Mouse (Mus musculus) testis, adult 10 weeks (tissue): ENCODE data around the gene Shmt1. TPM values are rescaled to one million over a fixed set of nuclear protein-coding genes. Genes with fewer than 3 reads are reported as not detected.

Experiments used
- polyA plus RNA-seq: library from polyadenylated mRNA; stranded (reverse); fragments of 350-450 nt; fragmentation: Illumina TruSeq; extraction: RNeasy Lipid Tissue Mini Kit (QIAGEN cat#74804); gene quantifications from one replicate; pipeline ENCODE4 v1.2.3, GENCODE M21; 2014; ENCODE audit warnings: low read depth, low replicate concordance

Shmt1 gene
- polyA plus RNA-seq, result 12.6 TPM

GRCm38 (mm10) chr11:60811618-60812017 lies at the start of gene Shmt1:
TSS of gene Shmt1 (minus strand) at chr11:60811718.

GRCm38 (mm10) chr11:60830433-60831052 lies 19.0 kb upstream of the Shmt1 start, which contains the start of gene Dhrs7b:
TSS of gene Dhrs7b (plus strand) at chr11:60830631.

GRCm38 (mm10) chr11:60776829-60777740 lies 34.4 kb downstream of the Shmt1 start, which contains the start of the genes Top3a and Smcr8:
TSS of gene Top3a (minus strand) at chr11:60777365.
TSS of gene Smcr8 (plus strand) at chr11:60777524.

Other genes starting within 250 kb of the Shmt1 start
- gene Llgl1, start 112.0 kb downstream of the Shmt1 start, polyA plus RNA-seq, result 0.39 TPM
- gene Flii, start 84.5 kb downstream of the Shmt1 start, polyA plus RNA-seq, result 1.6 TPM
- gene Mief2, start 83.3 kb downstream of the Shmt1 start, polyA plus RNA-seq, result 0.41 TPM
- gene Top3a, start 34.4 kb downstream of the Shmt1 start, polyA plus RNA-seq, result 9.0 TPM
- 6.1 TPM for gene Smcr8, start 34.2 kb downstream of the Shmt1 start, polyA plus RNA-seq
- 2.9 TPM for gene Dhrs7b, start 18.9 kb upstream of the Shmt1 start, polyA plus RNA-seq
- 2.8 TPM for gene Tmem11, start 67.6 kb upstream of the Shmt1 start, polyA plus RNA-seq
- gene Natd1, start 103.0 kb upstream of the Shmt1 start, polyA plus RNA-seq, result 3.1 TPM
- 7.6 TPM for gene Map2k3, start 120.3 kb upstream of the Shmt1 start, polyA plus RNA-seq
- gene Kcnj12, start 210.8 kb upstream of the Shmt1 start, polyA plus RNA-seq, result not detected